Mouse (Mus musculus): Measurements from ENCODE around the gene Cd248. TPM values are rescaled to one million over a fixed set of nuclear protein-coding genes. Genes with fewer than 3 reads are reported as not detected.
A peak's percentile ranks its signal among the peaks of the same experiment; 100 is the strongest.

Gene Cd248
- polyA plus RNA-seq, 1 experiment from 2014 or later: 64.8 TPM

DNA sequence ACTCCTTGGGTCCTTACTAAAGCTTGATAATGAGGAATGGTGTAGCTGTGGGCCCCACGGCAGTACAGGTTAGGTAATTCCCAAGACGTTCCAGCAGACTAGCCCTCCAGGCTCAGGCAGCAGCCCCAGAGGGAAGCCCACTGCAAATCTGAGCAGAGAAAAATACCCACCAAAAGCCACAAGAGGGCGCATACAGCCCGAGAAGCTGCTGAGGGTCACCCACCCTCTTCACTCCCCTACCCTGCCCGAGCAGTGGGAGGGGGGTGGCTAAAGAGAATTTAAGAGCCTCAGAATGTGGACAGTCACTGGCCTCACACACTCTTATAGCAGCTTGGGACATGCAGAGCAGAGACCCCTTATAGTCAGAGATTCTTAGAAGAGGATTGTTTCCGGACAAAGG is 11.6 kb upstream of the Cd248 start:
- no peak overlapping the region for H3K9ac ChIP-seq
- peaks cover 43% of the 10 kb centered on the region for H3K27me3 ChIP-seq
- no peak overlapping the region for H3K4me3 ChIP-seq
- H3K36me3 ChIP-seq: no peaks in the 10 kb centered on the region
- no peak for ATAC-seq (ENCODE audit: low FRiP score, low read depth)
- WGBS: 8% methylated on average over 6 of the region's 6 CpGs
- H3K4me1 ChIP-seq: peaks cover 47% of the 10 kb centered on the region
- H3K4me2 ChIP-seq (replicated peaks): peak overlapping the region; percentile 25; the same call in 1 of the 2 replicates
- H3K27ac ChIP-seq: no peak overlapping the region
- no peaks in the 10 kb centered on the region for H3K9me3 ChIP-seq

DNA sequence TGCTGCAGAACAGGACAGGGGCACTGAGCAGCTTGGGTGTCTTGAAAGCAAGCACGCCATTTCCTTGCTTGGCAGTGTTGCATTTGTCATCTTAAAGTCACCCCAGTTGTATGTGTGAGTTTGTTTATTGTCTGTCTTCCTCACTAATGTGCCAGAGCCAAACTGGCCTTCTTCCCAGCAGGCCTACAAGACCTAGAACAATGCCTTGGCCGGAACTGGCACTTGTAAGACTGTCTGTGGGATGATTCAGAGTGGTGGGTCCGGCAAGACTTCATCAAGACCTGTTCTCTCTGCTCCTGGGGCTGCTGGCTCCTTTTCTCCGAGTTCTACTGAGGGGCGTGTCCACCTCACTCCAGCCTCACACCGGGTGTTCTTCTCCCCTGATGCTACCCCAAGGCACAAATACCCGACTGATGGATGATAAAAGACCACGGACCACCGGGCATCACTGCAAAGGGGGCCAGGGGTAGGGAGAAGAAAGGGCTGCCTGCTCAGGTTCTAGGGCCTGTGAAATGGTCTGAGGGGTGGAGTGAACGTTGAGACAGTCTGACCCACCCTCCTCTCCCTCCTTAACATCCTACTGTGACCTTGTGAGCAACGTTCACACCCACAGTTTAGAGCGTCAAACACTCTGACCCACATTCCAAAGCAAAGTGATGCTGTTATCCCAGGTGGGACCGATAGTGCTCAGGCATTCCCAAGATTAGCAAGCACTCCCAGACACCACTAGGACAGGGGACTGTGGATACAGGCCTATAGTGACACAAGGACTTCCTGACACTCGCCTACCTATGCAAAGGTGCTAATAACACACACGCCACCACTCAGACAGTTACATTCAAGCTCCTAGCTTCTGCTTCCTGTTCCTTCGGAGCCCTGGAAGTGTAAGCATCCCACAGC is 9.8 kb upstream of the Cd248 start:
- Histone ChIP-seq H3K9ac (peak overlapping the region; percentile 32; the same call in 1 of the 2 replicates), H3K4me3 (no peak overlapping the region), H3K27ac (no peak overlapping the region; the same call in 1 of the 2 replicates), H3K36me3 (no peaks in the 10 kb centered on the region), H3K4me2 (replicated peaks) (no peak overlapping the region), H3K27me3 (peaks cover 24% of the 10 kb centered on the region), H3K9me3 (no peaks in the 10 kb centered on the region), H3K4me1 (peaks cover 43% of the 10 kb centered on the region)
- WGBS: 26% methylated on average over 16 of the region's 16 CpGs
- no peak for ATAC-seq (ENCODE audit: low FRiP score, low read depth)

- Histone ChIP-seq H3K4me1 (peaks cover 43% of the 10 kb centered on the region), H3K9ac (peak overlapping the region; percentile 32), H3K36me3 (no peaks in the 10 kb centered on the region), H3K4me3 (no peak overlapping the region), H3K4me2 (replicated peaks) (0 out of 2 replicates have a peak overlapping the region, but pooled peaks have one; percentile 9), H3K27me3 (peaks cover 15% of the 10 kb centered on the region), H3K9me3 (no peaks in the 10 kb centered on the region), H3K27ac (no peak overlapping the region; the same call in 1 of the 2 replicates)
- no peak for ATAC-seq (ENCODE audit: low FRiP score, low read depth)
- WGBS: 19% methylated on average over 10 of the region's 10 CpGs
These were observed 8.8 kb upstream of the Cd248 start for GRCm38 (mm10) chr19:5058801-5059771.

GRCm38 (mm10) chr19:5060365-5061330 is 7.2 kb upstream of the Cd248 start:
- H3K27ac ChIP-seq: peak overlapping the region; percentile 44; the same call in 1 of the 2 replicates
- H3K9ac ChIP-seq: no peak overlapping the region
- H3K4me2 ChIP-seq (replicated peaks): no peak overlapping the region
- peaks cover 51% of the 10 kb centered on the region for H3K4me1 ChIP-seq
- H3K36me3 ChIP-seq: no peaks in the 10 kb centered on the region
- H3K4me3 ChIP-seq: no peak overlapping the region
- 26% methylated on average over 5 of the region's 5 CpGs for WGBS
- peak; percentile 39; the same call in 1 of the 2 replicates for ATAC-seq (ENCODE audit: low FRiP score, low read depth)
- no peaks in the 10 kb centered on the region for H3K27me3 ChIP-seq
- no peaks in the 10 kb centered on the region for H3K9me3 ChIP-seq

DNA sequence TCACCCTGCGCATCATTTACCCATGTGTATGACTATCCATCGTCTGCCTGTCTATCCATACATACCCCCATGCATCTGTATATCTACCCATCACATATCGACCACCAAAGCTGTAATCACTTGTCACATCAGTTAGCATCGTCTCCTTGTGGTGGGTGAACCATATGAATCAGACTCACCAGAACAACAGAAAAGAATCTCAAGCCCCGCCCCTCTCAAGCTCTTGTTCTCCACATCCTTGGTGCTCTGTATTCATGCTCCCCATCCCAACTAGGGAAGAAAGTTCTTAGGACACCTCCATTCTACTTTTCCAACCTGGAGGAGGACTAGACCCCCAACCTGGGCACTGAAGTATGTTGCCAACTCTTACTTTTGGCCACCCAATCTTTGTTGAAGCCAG is 5.8 kb upstream of the Cd248 start:
- Histone ChIP-seq H3K36me3 (no peaks in the 10 kb centered on the region), H3K9me3 (no peaks in the 10 kb centered on the region), H3K27me3 (no peaks in the 10 kb centered on the region), H3K27ac (no peak overlapping the region), H3K4me3 (no peak overlapping the region), H3K9ac (no peak overlapping the region), H3K4me1 (peaks cover 51% of the 10 kb centered on the region), H3K4me2 (replicated peaks) (no peak overlapping the region)
- ATAC-seq (ENCODE audit: low FRiP score, low read depth): no peak
- WGBS: 88% methylated on average over 5 of the region's 5 CpGs

- Histone ChIP-seq H3K27ac (no peak overlapping the region), H3K4me1 (peaks cover 56% of the 10 kb centered on the region), H3K27me3 (no peaks in the 10 kb centered on the region), H3K9me3 (no peaks in the 10 kb centered on the region), H3K36me3 (no peaks in the 10 kb centered on the region), H3K4me3 (no peak overlapping the region), H3K9ac (no peak overlapping the region), H3K4me2 (replicated peaks) (no peak overlapping the region)
- ATAC-seq (ENCODE audit: low FRiP score, low read depth): no peak
- WGBS: 46% methylated on average over 6 of the region's 6 CpGs
These were observed 5.4 kb upstream of the Cd248 start for GRCm38 (mm10) chr19:5062446-5062845.

DNA sequence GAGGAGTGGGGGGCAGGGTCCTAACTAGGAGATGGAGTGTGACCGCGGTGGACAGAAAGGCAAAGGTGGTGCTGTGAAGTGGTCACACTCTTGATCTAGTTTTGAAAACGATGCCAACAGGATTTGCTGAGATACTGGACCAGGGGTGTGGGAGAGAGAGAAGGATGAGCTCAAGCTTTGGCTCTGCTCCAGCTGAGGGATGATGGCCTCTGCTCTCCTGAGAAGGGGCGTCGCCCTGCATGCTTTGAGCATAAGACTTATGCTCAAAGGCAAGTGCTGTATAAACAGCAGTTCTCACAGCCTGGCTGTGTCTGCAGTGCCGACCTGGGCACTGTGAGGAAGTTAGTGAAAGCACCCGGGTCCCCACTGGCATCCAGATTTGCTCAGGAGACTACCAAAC is 2.8 kb upstream of the Cd248 start:
- no peak overlapping the region for H3K4me2 ChIP-seq (replicated peaks)
- H3K27me3 ChIP-seq: no peaks in the 10 kb centered on the region; the same call in 1 of the 2 replicates
- no peaks in the 10 kb centered on the region for H3K36me3 ChIP-seq
- peaks cover 53% of the 10 kb centered on the region for H3K4me1 ChIP-seq
- no peak overlapping the region for H3K27ac ChIP-seq
- no peak for ATAC-seq (ENCODE audit: low FRiP score, low read depth)
- H3K9ac ChIP-seq: 0 out of 2 replicates have a peak overlapping the region, but pooled peaks have one; percentile 19
- H3K9me3 ChIP-seq: no peaks in the 10 kb centered on the region
- 72% methylated on average over 7 of the region's 7 CpGs for WGBS
- no peak overlapping the region for H3K4me3 ChIP-seq

GRCm38 (mm10) chr19:5067040-5067799 is 658 bp upstream of the Cd248 start:
- Histone ChIP-seq H3K4me3 (peak overlapping the region; percentile 71), H3K27me3 (no peaks in the 10 kb centered on the region; the same call in 1 of the 2 replicates), H3K9ac (peak overlapping the region; percentile 91), H3K9me3 (no peaks in the 10 kb centered on the region), H3K4me2 (replicated peaks) (peak overlapping the region; percentile 97), H3K27ac (peak overlapping the region; percentile 98), H3K4me1 (peaks cover 54% of the 10 kb centered on the region), H3K36me3 (no peaks in the 10 kb centered on the region)
- ATAC-seq (ENCODE audit: low FRiP score, low read depth): no peak
- WGBS: 3% methylated on average over 15 of the region's 15 CpGs

GRCm38 (mm10) chr19:5068570-5069234 is 824 bp downstream of the Cd248 start:
- H3K9me3 ChIP-seq: no peaks in the 10 kb centered on the region
- no peaks in the 10 kb centered on the region; the same call in 1 of the 2 replicates for H3K27me3 ChIP-seq
- H3K9ac ChIP-seq: peak overlapping the region; percentile 91
- H3K27ac ChIP-seq: peak overlapping the region; percentile 98
- peak overlapping the region; percentile 97 for H3K4me2 ChIP-seq (replicated peaks)
- H3K4me1 ChIP-seq: peaks cover 61% of the 10 kb centered on the region
- peak overlapping the region; percentile 71 for H3K4me3 ChIP-seq
- 37% methylated on average over 21 of the region's 21 CpGs for WGBS
- no peak for ATAC-seq (ENCODE audit: low FRiP score, low read depth)
- H3K36me3 ChIP-seq: no peaks in the 10 kb centered on the region

DNA sequence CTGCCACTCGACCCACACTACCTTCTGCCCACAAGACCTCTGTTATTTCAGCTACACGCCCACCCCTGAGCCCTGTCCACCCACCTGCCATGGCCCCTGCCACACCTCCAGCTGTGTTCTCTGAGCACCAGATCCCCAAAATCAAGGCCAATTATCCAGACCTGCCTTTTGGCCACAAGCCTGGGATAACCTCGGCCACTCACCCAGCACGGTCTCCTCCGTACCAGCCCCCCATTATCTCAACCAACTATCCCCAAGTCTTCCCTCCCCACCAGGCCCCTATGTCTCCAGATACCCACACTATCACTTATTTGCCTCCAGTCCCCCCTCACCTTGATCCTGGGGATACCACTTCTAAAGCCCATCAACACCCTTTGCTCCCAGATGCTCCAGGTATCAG is 1.6 kb downstream of the Cd248 start:
- peak overlapping the region; percentile 97 for H3K4me2 ChIP-seq (replicated peaks)
- H3K27me3 ChIP-seq: no peaks in the 10 kb centered on the region; the same call in 1 of the 2 replicates
- H3K27ac ChIP-seq: peak overlapping the region; percentile 98; the same call in 1 of the 2 replicates
- no peak for ATAC-seq (ENCODE audit: low FRiP score, low read depth)
- WGBS: 68% methylated on average over 5 of the region's 5 CpGs
- H3K4me1 ChIP-seq: peaks cover 61% of the 10 kb centered on the region
- H3K9ac ChIP-seq: peak overlapping the region; percentile 91
- H3K36me3 ChIP-seq: no peaks in the 10 kb centered on the region
- no peaks in the 10 kb centered on the region for H3K9me3 ChIP-seq
- H3K4me3 ChIP-seq: peak overlapping the region; percentile 71
